Mouse (Mus musculus) neural tube, embryonic 11.5 days (tissue): ENCODE measurements around the gene Pak1. TPM values are rescaled to one million over a fixed set of nuclear protein-coding genes. Genes with fewer than 3 reads are reported as not detected.

ENCODE experiments used
- ATAC-seq: fragments of 200-750 bp; cut with Nextera tagmentation; 2 replicates; pipeline ENCODE4 v1.8.0; 2017; ENCODE audit warnings: moderate number of reproducible peaks, mild to moderate bottlenecking, moderate TSS enrichment, moderate library complexity; ENCODE audit not compliant: insufficient read depth, low FRiP score, low TSS enrichment
- DNase-seq: peaks from one replicate; pipeline ENCODE4 v3.0.0-alpha.2; 2015; ENCODE audit warnings: low spot score
- H3K27ac ChIP-seq: fragments of 300-500 bp; sonication (generic); 2 replicates; pipeline ENCODE4 v1.5.1; 2014; ENCODE audit warnings: low read depth, mild to moderate bottlenecking, low read length
- H3K27me3 ChIP-seq: fragments of 300-500 bp; sonication (generic); 2 replicates; pipeline ENCODE4 v1.6.1; 2014; ENCODE audit warnings: mild to moderate bottlenecking, low read length, mixed read lengths; ENCODE audit not compliant: control insufficient read depth, insufficient read depth
- H3K36me3 ChIP-seq: fragments of 300-500 bp; sonication (generic); 2 replicates; pipeline ENCODE4 v1.6.1; 2014; ENCODE audit warnings: mild to moderate bottlenecking, low read length, moderate library complexity, mixed read lengths; ENCODE audit not compliant: control insufficient read depth, insufficient read depth
- H3K4me1 ChIP-seq: fragments of 300-500 bp; sonication (generic); 2 replicates; pipeline ENCODE4 v1.6.1; 2014; ENCODE audit warnings: low read length, mixed read lengths; ENCODE audit not compliant: control insufficient read depth, insufficient read depth
- H3K4me2 ChIP-seq: fragments of 300-500 bp; sonication (generic); 2 replicates; pipeline ENCODE4 v1.6.1; 2014; ENCODE audit warnings: low read depth, mild to moderate bottlenecking, moderate library complexity
- H3K4me3 ChIP-seq: fragments of 300-500 bp; sonication (generic); 2 replicates; pipeline ENCODE4 v1.5.1; 2014; ENCODE audit warnings: low read depth, low read length
- H3K9ac ChIP-seq: fragments of 300-500 bp; sonication (generic); 2 replicates; pipeline ENCODE4 v1.6.1; 2014; ENCODE audit warnings: mild to moderate bottlenecking, low read length
- H3K9me3 ChIP-seq: fragments of 300-500 bp; sonication (generic); 2 replicates; pipeline ENCODE4 v1.6.1; 2016; ENCODE audit warnings: low read length; ENCODE audit not compliant: control insufficient read depth
- WGBS: fragments of 180-500 bp; shearing (Covaris S2); extraction: QIAGEN DNeasy Blood & Tissue Kit; methylation state at CpG from one replicate; pipeline ENCODE4 v1.1.7; 2014; 5-methylcytosine and 5-hydroxymethylcytosine counted together
- polyA plus RNA-seq: library from polyadenylated mRNA; unstranded; fragments of >200 nt; fragmentation: Nextera tagmentation; extraction: Ambion mirVana; gene quantifications from 2 replicates; pipeline ENCODE4 v1.2.1, GENCODE M21; 2014

The Pak1 gene
- polyA plus RNA-seq, 1 experiment from 2014 or later, result 96.1 TPM

- H3K4me1 ChIP-seq, result no peaks in the 10 kb centered on the region
- H3K4me2 ChIP-seq, result no peak overlapping the region
- no peak overlapping the region for H3K27ac ChIP-seq
- ATAC-seq, result no peak
- no peak overlapping the region for H3K9ac ChIP-seq
- 86% methylated on average over 7 of the region's 7 CpGs for WGBS
- no peaks in the 10 kb centered on the region for H3K36me3 ChIP-seq
- DNase-seq, result no peak
- H3K4me3 ChIP-seq, result no peak overlapping the region
- H3K9me3 ChIP-seq, result no peaks in the 10 kb centered on the region
- H3K27me3 ChIP-seq, result no peaks in the 10 kb centered on the region
Observed at GRCm38 (mm10) chr7:97877846-97878538, 89.7 kb downstream of the Pak1 start.

GRCm38 (mm10) chr7:97911646-97912045 is 123.3 kb downstream of the Pak1 start:
- Histone ChIP-seq H3K9me3 (no peaks in the 10 kb centered on the region), H3K27me3 (no peaks in the 10 kb centered on the region), H3K4me3 (no peak overlapping the region), H3K9ac (no peak overlapping the region), H3K4me1 (no peaks in the 10 kb centered on the region), H3K36me3 (peaks cover 3% of the 10 kb centered on the region; the same call in 1 of the 2 replicates), H3K4me2 (no peak overlapping the region), H3K27ac (no peak overlapping the region)
- ATAC-seq, result no peak
- 87% methylated on average over 3 of the region's 3 CpGs for WGBS
- no peak for DNase-seq

- no peak overlapping the region for H3K4me2 ChIP-seq
- H3K9me3 ChIP-seq, result no peaks in the 10 kb centered on the region
- H3K9ac ChIP-seq, result no peak overlapping the region
- ATAC-seq, result no peak
- no peak overlapping the region for H3K27ac ChIP-seq
- no peaks in the 10 kb centered on the region for H3K4me1 ChIP-seq
- no peak overlapping the region for H3K4me3 ChIP-seq
- DNase-seq, result no peak
- 94% methylated on average over 2 of the region's 2 CpGs for WGBS
- H3K27me3 ChIP-seq, result no peaks in the 10 kb centered on the region
- H3K36me3 ChIP-seq, result peaks cover 3% of the 10 kb centered on the region; the same call in 1 of the 2 replicates
Observed at GRCm38 (mm10) chr7:97914833-97915516, 126.6 kb downstream of the Pak1 start.

GRCm38 (mm10) chr7:97919742-97920141 is 131.4 kb downstream of the Pak1 start, which contains the start of gene Gdpd4:
Gene Gdpd4, plus strand, starts transcription at chr7:97919955.
- Histone ChIP-seq H3K36me3 (no peaks in the 10 kb centered on the region), H3K9me3 (no peaks in the 10 kb centered on the region), H3K4me1 (no peaks in the 10 kb centered on the region), H3K4me3 (no peak within 1 kb of the TSS), H3K9ac (no peak within 1 kb of the TSS), H3K27me3 (no peaks in the 10 kb centered on the region), H3K27ac (no peak within 1 kb of the TSS), H3K4me2 (no peak within 1 kb of the TSS)
- ATAC-seq, result no peak
- no peak for DNase-seq
- 90% methylated on average over 12 of the region's 12 CpGs for WGBS

- DNase-seq, result no peak
- no peak overlapping the region for H3K4me2 ChIP-seq
- no peak for ATAC-seq
- no peak overlapping the region for H3K9ac ChIP-seq
- 79% methylated on average over 1 of the region's 1 CpGs for WGBS
- H3K9me3 ChIP-seq, result no peaks in the 10 kb centered on the region
- H3K27me3 ChIP-seq, result no peaks in the 10 kb centered on the region
- no peak overlapping the region for H3K4me3 ChIP-seq
- H3K4me1 ChIP-seq, result no peaks in the 10 kb centered on the region
- H3K36me3 ChIP-seq, result no peaks in the 10 kb centered on the region
- no peak overlapping the region for H3K27ac ChIP-seq
Observed at GRCm38 (mm10) chr7:97925819-97926218, 137.5 kb downstream of the Pak1 start.

- 93% methylated on average over 5 of the region's 5 CpGs for WGBS
- Histone ChIP-seq H3K36me3 (no peaks in the 10 kb centered on the region), H3K27ac (no peak overlapping the region), H3K4me2 (no peak overlapping the region), H3K27me3 (no peaks in the 10 kb centered on the region), H3K4me1 (no peaks in the 10 kb centered on the region), H3K9ac (no peak overlapping the region), H3K9me3 (no peaks in the 10 kb centered on the region), H3K4me3 (no peak overlapping the region)
- no peak for DNase-seq
- no peak for ATAC-seq
Observed at GRCm38 (mm10) chr7:97926978-97927377, 138.6 kb downstream of the Pak1 start.

DNA sequence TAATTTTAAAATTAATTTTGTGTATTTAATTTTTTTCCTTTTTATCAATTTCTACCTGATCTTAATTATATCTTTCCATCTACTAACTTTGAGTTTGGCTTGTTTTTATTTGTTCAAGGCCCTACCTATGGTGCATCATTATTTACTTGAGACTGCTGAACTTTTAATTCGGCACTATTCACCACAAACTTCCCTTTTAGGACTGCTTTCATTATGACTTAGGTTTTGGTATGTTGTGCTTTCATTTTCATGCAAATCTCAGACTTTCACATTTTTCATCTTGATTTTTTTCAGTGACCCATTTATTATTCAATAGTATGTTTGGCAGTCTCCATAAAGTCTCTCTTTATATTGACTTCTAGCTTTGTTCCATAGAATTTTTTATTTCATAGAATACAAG is 156.1 kb downstream of the Pak1 start:
- H3K4me1 ChIP-seq, result no peaks in the 10 kb centered on the region
- H3K4me3 ChIP-seq, result no peak overlapping the region
- ATAC-seq (no peak), DNase-seq (no peak)
- H3K9ac ChIP-seq, result no peak overlapping the region
- WGBS, result 91% methylated on average over 1 of the region's 1 CpGs
- no peak overlapping the region for H3K4me2 ChIP-seq
- no peak overlapping the region for H3K27ac ChIP-seq
- H3K9me3 ChIP-seq, result no peaks in the 10 kb centered on the region
- no peaks in the 10 kb centered on the region for H3K36me3 ChIP-seq
- H3K27me3 ChIP-seq, result no peaks in the 10 kb centered on the region
